Mouse (Mus musculus): ENCODE measurements around the gene A630076J17Rik.

- TF ChIP-seq POLR2AphosphoS2 (IDR thresholded peaks at IDR 0.05; ENCODE audit: low read depth, low read length): no peak
- TF ChIP-seq RCOR1 (conservative IDR thresholded peaks at IDR 0.05; ENCODE audit: low read depth, low read length): no peak
- no peak for TF ChIP-seq TCF12 (IDR thresholded peaks at IDR 0.05; ENCODE audit: low read depth, low read length)
- no peak for TF ChIP-seq MEF2A (IDR thresholded peaks at IDR 0.05; ENCODE audit: borderline replicate concordance, low read depth, low read length)
- no peak for TF ChIP-seq POLR2A (IDR thresholded peaks at IDR 0.05; ENCODE audit: low read depth, low read length)
- no peak for TF ChIP-seq USF1 (IDR thresholded peaks at IDR 0.05; ENCODE audit: low read depth, low read length)
- TF ChIP-seq EP300 (IDR thresholded peaks at IDR 0.05; ENCODE audit: low read length): no peak
- TF ChIP-seq E2F4 (IDR thresholded peaks at IDR 0.05; ENCODE audit: insufficient replicate concordance, low read depth, low read length): no peak
- no peak for TF ChIP-seq JUND (conservative IDR thresholded peaks at IDR 0.05; ENCODE audit: low read depth, low read length)
- no peak for TF ChIP-seq USF2 (conservative IDR thresholded peaks at IDR 0.05; ENCODE audit: low read depth, low read length)
- no peak for TF ChIP-seq MAFK (IDR thresholded peaks at IDR 0.05; ENCODE audit: insufficient replicate concordance, low read length)
- TF ChIP-seq CTCF (conservative IDR thresholded peaks at IDR 0.05 in 1 of 2, IDR thresholded peaks at IDR 0.05 in 1 of 2; ENCODE audit: low read depth in 2 of 2, low read length in 2 of 2): no peak
- no peak for TF ChIP-seq MAZ (IDR thresholded peaks at IDR 0.05; ENCODE audit: low read depth, low read length)
These were observed 47.7 kb upstream of the A630076J17Rik start, which contains the start of gene Kcna10 for GRCm38 (mm10) chr3:107182756-107183155.
